Mouse (Mus musculus): ENCODE measurements around the gene Bbs12.

The Bbs12 gene

GRCm38 (mm10) chr3:37312370-37312941 lies at the start of gene Bbs12, which contains the start of gene Cetn4:
Gene Bbs12 (plus strand): TSS chr3:37312554.
Gene Cetn4 (minus strand): TSS chr3:37312708.
- peak; percentile 98 for DNase-seq

DNA sequence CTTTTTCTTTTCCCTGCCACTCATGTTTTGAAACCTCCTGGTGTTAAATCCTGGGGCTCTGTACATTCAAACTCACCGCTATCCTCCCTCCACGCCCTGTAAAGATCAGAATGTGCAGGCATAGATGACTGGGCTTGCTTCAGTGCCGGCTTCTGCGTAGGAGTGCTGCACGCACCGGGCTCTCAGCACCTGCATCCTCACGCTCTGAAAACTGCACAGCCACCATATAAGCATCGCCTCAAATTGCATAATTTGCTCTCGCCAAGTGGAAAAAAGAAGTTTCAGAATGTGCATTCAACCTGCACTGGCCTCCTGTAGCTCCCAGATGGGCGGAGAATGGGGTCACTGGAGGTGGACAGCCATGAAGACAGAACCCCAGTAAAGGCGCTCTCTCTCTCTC lies 44.0 kb upstream of the Bbs12 start:
- no peak for DNase-seq

- no peak for DNase-seq
These were observed 42.4 kb upstream of the Bbs12 start for GRCm38 (mm10) chr3:37269926-37270325.

GRCm38 (mm10) chr3:37271209-37271608 lies 41.1 kb upstream of the Bbs12 start:
- DNase-seq, result peak; percentile 3

DNA sequence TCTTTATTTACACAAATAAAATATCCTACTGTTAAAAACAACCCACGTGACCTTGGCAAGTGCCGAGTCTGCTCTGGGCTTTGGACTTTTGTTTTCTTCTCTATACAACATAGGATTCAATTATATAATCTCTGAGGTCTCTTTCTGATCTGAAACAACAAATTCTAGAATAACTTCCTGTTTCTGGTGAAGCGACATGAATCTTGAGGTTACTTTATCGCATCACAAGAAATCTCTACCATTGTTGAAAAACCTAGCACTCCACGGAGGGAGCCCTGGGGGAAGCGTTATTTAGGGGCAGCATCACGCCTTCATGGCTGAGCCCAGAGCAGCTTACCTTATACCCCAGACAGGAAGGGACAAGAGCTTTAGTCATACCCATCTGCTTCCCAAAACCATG lies 39.3 kb upstream of the Bbs12 start:
- DNase-seq, result no peak

- no peak for DNase-seq
These were observed 37.7 kb upstream of the Bbs12 start for GRCm38 (mm10) chr3:37274661-37275060.

DNA sequence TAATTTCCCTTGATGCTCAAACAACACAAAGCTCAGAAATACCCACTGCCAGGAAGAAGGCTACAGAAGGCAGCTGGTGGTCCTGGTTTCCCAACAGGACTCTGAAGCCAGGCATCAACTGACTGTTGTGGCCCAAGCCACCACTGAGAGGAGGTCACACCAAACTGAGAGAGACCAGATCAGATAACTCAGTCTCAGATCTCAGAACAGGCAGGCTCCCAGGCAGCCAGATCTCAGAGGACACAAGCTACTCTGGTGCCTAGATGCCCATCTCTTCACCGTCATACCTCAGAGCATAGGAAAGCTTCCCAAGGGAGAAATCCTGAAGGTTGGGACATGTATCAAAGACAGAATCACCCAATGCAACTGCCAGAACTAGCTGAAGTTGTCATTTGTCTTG lies 32.1 kb upstream of the Bbs12 start:
- no peak for DNase-seq

GRCm38 (mm10) chr3:37280871-37281270 lies 31.5 kb upstream of the Bbs12 start:
- no peak for DNase-seq

DNA sequence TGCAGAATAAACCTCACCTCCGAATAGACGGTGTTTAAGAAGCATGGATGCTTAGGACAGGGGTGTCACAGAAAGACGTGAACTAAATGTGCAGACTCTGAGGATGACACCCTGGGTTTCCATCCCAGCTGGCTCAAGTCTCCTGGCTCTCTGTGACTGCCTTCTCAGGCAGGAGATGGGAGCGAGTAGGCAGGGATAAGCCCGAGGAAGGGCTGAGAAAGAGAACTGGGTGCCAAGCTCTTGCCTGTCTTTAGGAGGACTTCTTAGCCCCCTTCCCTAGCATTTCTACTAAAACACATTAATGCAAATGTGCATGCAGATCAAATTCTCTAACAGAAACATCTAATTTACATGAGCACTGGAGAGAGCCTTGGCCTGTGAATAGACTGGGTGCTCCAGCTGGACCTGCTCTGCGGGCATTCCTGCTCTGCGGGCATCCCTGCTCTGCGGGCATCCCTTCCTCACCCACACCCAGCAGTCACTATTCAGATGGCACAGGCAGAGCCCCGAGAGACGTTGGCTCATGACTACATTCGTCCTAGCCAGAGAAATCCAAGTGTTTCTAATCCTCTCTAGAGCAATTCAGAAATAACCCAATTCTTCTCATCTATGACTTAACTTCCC lies 29.9 kb upstream of the Bbs12 start:
- no peak for DNase-seq

GRCm38 (mm10) chr3:37283234-37283633 lies 29.1 kb upstream of the Bbs12 start:
- no peak for DNase-seq

GRCm38 (mm10) chr3:37289237-37289636 lies 23.1 kb upstream of the Bbs12 start:
- DNase-seq, result no peak

DNA sequence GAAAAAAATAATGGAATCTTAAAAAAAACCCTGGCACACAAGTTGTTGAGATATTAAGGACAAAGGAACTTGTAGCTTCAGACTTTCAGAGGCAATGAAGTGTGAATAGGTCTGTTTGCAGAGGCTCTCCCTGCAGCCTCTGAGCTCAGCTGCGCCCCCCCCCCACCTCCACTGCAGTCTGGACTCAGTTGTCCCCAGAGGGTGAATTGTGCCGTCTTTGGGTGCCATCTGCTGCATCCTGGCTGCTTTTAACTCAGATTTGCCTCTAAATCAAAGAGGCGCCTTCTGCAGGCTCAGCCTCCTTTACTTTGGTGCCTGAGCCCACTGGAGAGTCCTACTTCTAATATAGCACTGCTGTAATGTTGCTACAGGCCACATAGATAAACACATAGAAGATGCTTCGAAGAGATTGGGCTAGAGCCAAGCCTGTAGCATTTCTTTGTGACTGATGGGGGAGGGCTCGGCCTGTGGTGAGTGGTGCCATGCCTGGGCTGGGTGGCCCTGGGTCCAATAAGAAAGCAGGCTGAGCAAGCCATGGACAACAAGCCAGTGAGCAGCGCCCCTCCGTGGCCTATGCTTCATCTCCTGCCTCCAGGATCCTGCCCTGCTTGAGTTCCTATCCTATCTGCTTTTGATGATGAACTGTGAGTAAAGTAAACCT lies 21.3 kb upstream of the Bbs12 start:
- no peak for DNase-seq

DNA sequence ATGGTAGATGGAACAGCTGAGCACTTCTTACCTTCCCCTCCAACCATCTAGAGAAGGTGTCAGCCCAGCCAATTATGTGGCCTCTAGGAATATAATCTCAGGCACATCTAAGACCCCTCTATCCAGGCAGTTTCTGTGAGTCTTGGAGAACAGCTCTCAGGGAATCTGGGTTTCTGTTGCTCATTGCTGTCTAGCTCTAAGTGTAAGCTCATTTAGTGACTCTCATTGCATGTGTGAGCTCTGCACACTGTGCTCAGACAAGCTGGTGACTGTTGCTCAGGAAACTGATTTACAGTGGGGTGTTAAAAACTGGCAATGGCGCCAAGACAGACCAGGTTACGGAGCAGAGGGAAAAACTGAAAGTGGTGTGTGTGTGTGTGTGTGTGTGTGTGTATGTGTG lies 20.4 kb upstream of the Bbs12 start:
- no peak for DNase-seq

DNA sequence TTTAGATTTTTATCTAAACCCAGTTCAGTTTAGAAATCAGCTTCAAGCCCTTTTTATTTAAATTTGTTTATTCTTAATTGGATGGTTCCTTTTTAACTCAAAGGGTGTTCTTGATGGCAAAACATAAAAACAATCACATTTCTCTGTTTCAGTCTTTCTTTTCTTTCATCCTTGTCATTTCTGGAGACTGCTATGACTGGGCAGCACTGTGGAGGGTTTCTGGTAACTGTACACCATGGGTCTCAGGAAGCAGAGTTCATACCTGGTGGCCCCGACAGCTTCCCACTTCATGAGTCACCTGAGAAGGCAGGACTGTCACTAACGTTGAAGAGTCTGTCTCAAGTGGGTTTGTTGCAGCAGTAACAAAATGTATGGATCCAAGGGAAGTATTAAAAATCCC lies 19.7 kb upstream of the Bbs12 start:
- DNase-seq, result no peak

DNA sequence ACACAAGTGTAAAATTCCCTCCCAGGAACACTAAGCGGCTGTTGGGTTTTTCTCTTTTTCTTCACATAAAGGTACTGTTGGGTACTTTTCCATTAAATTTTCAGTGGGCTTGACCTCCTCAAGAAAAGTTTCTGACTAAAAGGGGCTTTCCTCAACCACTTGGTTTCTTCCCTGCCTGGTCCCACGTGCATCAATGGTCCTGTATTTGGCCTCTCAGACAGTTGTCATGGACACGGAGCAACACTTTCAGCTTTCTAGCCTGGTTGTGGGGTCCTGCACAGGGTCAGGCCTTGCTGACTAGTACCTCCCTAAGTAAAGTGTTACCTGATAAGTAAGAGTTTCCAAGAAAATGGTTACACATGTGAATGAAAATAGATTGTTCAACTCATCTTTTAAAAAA lies 12.9 kb upstream of the Bbs12 start:
- no peak for DNase-seq

- no peak for DNase-seq
These were observed 9.7 kb upstream of the Bbs12 start for GRCm38 (mm10) chr3:37302685-37303084.

- DNase-seq, result no peak
These were observed 8.8 kb upstream of the Bbs12 start for GRCm38 (mm10) chr3:37303392-37304139.

DNA sequence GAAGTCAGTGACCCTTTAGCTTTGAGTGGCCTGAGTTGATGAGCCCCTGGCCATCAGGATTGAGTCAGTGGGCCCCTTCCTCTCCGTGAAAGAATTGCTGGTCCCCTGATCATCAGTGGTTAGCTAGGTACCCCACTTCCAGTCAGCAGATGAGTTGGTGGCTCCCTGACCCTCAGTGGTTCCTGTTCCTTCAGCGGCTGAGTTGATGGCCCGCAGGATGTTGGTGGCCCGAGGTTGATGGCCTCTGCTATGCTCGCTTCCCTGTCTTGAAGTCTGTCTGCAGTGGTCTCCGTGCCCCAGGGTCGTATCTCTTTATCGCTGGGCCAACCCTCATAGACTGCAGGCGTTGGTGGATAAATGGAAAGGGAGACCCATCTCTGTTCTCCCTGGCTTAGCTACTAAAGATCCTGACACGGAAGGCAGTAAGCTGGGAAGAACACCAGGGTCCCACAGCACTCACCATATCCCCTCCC lies 421 bp upstream of the Bbs12 start:
- DNase-seq, result no peak

DNA sequence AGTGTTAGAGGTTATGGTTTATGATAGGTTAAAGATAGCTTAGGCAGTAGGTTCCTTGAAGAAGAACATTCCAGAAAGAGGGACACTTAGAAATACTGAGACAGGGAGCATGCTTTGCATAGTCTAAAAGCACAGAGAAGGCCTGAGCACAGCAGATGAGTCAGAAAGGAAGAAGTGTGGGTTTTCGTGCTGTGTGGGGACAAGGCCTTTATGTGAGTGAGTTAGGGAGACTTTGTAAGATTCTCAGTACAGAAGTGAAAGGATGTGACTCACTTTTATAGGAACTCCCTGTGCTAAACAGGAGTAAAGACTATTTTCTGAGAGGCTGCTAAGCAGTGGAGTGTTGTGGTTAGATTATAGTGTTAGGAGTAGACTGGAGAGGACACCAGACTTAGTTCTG lies 1.0 kb downstream of the Bbs12 start:
- DNase-seq, result peak; percentile 8

DNA sequence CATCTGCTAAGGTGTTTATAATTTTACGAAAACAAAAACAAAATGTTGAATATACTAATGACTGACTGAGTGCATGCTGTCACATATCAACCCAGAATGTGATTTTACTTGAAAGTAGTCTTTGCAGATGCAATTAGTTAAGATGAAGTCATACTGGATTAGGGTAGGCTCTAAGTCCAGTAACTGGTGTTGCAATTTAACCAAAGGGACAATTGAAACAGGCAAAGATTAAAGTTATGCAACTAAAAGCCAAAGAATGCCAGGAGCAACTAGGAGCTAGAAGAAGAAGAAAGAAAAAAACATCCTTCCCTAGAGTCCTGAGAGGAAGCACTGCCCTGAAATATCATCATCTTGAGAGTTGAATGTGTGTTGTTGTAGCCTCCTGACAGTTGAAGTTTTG lies 3.9 kb downstream of the Bbs12 start:
- no peak for DNase-seq

- DNase-seq, result no peak
These were observed 12.0 kb downstream of the Bbs12 start for GRCm38 (mm10) chr3:37324310-37324709.

GRCm38 (mm10) chr3:37325317-37326112 lies 13.2 kb downstream of the Bbs12 start:
- no peak for DNase-seq

- DNase-seq, result no peak
These were observed 14.3 kb downstream of the Bbs12 start for GRCm38 (mm10) chr3:37326627-37327026.

All from cerebellum, adult 8-10 months (tissue).